Mouse (Mus musculus) CH12.LX (cell line): Measurements from ENCODE around the gene Brsk1. TPM values are rescaled to one million over a fixed set of nuclear protein-coding genes. Genes with fewer than 3 reads are reported as not detected.

Experiments
- DNase-seq: peaks from one replicate; pipeline ENCODE4 v3.0.0-alpha.2; 2013; ENCODE audit errors: extremely low read depth
- H3K27ac ChIP-seq: 2 replicates; pipeline ENCODE4 v1.5.1; 2012; ENCODE audit warnings: low read depth, mild to moderate bottlenecking, control low read depth, moderate library complexity; ENCODE audit not compliant: insufficient read depth
- H3K27me3 ChIP-seq: replicated peaks from 2 replicates; pipeline ENCODE3; 2012; ENCODE audit warnings: inconsistent platforms
- H3K36me3 ChIP-seq, 2 experiments: replicated peaks in 1 of 2; 2 replicates each; pipeline versions ENCODE3 to v1.6.1; 2012; ENCODE audit warnings: inconsistent platforms in 1 of 2, low read length in 1 of 2, mild to moderate bottlenecking in 1 of 2, mixed read lengths in 1 of 2, moderate library complexity in 1 of 2; ENCODE audit not compliant: control insufficient read depth in 1 of 2, insufficient read depth in 1 of 2
- H3K4me1 ChIP-seq, 2 experiments: 2 replicates each; pipeline ENCODE4 v1.6.1; 2012; ENCODE audit warnings: inconsistent platforms in 1 of 2, moderate library complexity in 1 of 2; ENCODE audit not compliant: insufficient read depth in 2 of 2, control insufficient read depth in 1 of 2
- H3K4me2 ChIP-seq: 2 replicates; pipeline ENCODE4 v1.6.1; 2012; ENCODE audit warnings: low read depth, mild to moderate bottlenecking, control low read depth; ENCODE audit not compliant: poor library complexity, insufficient read depth, severe bottlenecking
- H3K4me3 ChIP-seq, 3 experiments: fragments of 150-350 bp in 1 of 3; sonication (generic) in 1 of 3; replicated peaks in 1 of 3; 2 replicates each; pipeline versions ENCODE3 to v1.5.1; 2011 to 2012; ENCODE audit warnings: low read depth in 2 of 3, low read length in 2 of 3, mild to moderate bottlenecking in 2 of 3, moderate library complexity in 2 of 3, control low read depth in 1 of 3, improper control_type of control experiment in 1 of 3, inconsistent platforms in 1 of 3, mixed read lengths in 1 of 3; ENCODE audit not compliant: poor library complexity in 1 of 3
- H3K79me2 ChIP-seq: replicated peaks from 2 replicates; pipeline ENCODE4 v1.6.1; 2012; ENCODE audit warnings: mild to moderate bottlenecking, moderate library complexity; ENCODE audit not compliant: control insufficient read depth, poor library complexity, insufficient read depth, severe bottlenecking; ENCODE audit errors: extremely low read depth
- H3K9ac ChIP-seq: 2 replicates; pipeline ENCODE4 v1.6.1; 2012; ENCODE audit warnings: low read depth, mild to moderate bottlenecking, control low read depth, moderate library complexity; ENCODE audit not compliant: insufficient read depth
- H3K9me3 ChIP-seq: replicated peaks from 2 replicates; pipeline ENCODE3; 2012; ENCODE audit warnings: low read length, inconsistent platforms, mixed read lengths
- BHLHE40 ChIP-seq: IDR thresholded peaks from 2 replicates; pipeline ENCODE4 v1.6.1; 2011; ENCODE audit warnings: mild to moderate bottlenecking, low read depth, low read length, improper control_type of control experiment
- CHD1 ChIP-seq: IDR thresholded peaks from 2 replicates; pipeline ENCODE4 v1.6.1; 2012; ENCODE audit warnings: low read depth, low read length, improper control_type of control experiment, inconsistent platforms
- CHD2 ChIP-seq: IDR thresholded peaks from 2 replicates; pipeline ENCODE4 v1.6.1; 2011; ENCODE audit warnings: low read length, improper control_type of control experiment
- CTCF ChIP-seq, 2 experiments: IDR thresholded peaks in 1 of 2; conservative IDR thresholded peaks in 1 of 2; 2 replicates each; pipeline ENCODE4 v1.5.1; 2011 to 2012; ENCODE audit warnings: low read depth in 2 of 2, low read length in 2 of 2, improper control_type of control experiment in 1 of 2, inconsistent platforms in 1 of 2, mild to moderate bottlenecking in 1 of 2, moderate library complexity in 1 of 2
- ELF1 ChIP-seq: IDR thresholded peaks from 2 replicates; pipeline ENCODE4 v1.6.1; 2014; ENCODE audit warnings: low read depth, mild to moderate bottlenecking, inconsistent platforms, low read length, improper control_type of control experiment
- EP300 ChIP-seq: IDR thresholded peaks from 2 replicates; pipeline ENCODE4 v1.6.1; 2011; ENCODE audit warnings: low read length, improper control_type of control experiment
- ETS1 ChIP-seq: conservative IDR thresholded peaks from 2 replicates; pipeline ENCODE4 v1.6.1; 2012; ENCODE audit warnings: low read depth, mild to moderate bottlenecking, inconsistent platforms, low read length, improper control_type of control experiment, moderate library complexity
- HCFC1 ChIP-seq: IDR thresholded peaks from 2 replicates; pipeline ENCODE4 v1.6.1; 2012; ENCODE audit warnings: low read depth, mild to moderate bottlenecking, inconsistent platforms, low read length, improper control_type of control experiment
- KAT2A ChIP-seq: IDR thresholded peaks from 2 replicates; pipeline ENCODE4 v1.6.1; 2012; ENCODE audit warnings: low read length, improper control_type of control experiment, inconsistent platforms; ENCODE audit not compliant: insufficient replicate concordance
- MAZ ChIP-seq: IDR thresholded peaks from 2 replicates; pipeline ENCODE4 v1.6.1; 2012; ENCODE audit warnings: low read depth, mild to moderate bottlenecking, inconsistent platforms, low read length, improper control_type of control experiment, moderate library complexity
- MXI1 ChIP-seq: IDR thresholded peaks from 2 replicates; pipeline ENCODE4 v1.6.1; 2011; ENCODE audit warnings: mild to moderate bottlenecking, low read depth, low read length, improper control_type of control experiment
- NELFE ChIP-seq: IDR thresholded peaks from 2 replicates; pipeline ENCODE4 v1.6.1; 2011; ENCODE audit warnings: low read depth, low read length, improper control_type of control experiment
- RAD21 ChIP-seq: IDR thresholded peaks from 2 replicates; pipeline ENCODE4 v1.6.1; 2011; ENCODE audit warnings: low read depth, mild to moderate bottlenecking, low read length, improper control_type of control experiment, moderate library complexity
- RCOR1 ChIP-seq: conservative IDR thresholded peaks from 2 replicates; pipeline ENCODE4 v1.6.1; 2012; ENCODE audit warnings: low read depth, mild to moderate bottlenecking, inconsistent platforms, low read length, improper control_type of control experiment
- TBP ChIP-seq: conservative IDR thresholded peaks from 2 replicates; pipeline ENCODE4 v1.6.1; 2011; ENCODE audit warnings: low read depth, low read length, improper control_type of control experiment
- UBTF ChIP-seq: IDR thresholded peaks from 2 replicates; pipeline ENCODE4 v1.6.1; 2012; ENCODE audit warnings: low read depth, mild to moderate bottlenecking, inconsistent platforms, low read length, improper control_type of control experiment, moderate library complexity
- ZC3H11A ChIP-seq: IDR thresholded peaks from 2 replicates; pipeline ENCODE4 v1.6.1; 2012; ENCODE audit warnings: low read depth, mild to moderate bottlenecking, inconsistent platforms, low read length, improper control_type of control experiment
- ZMIZ1 ChIP-seq: IDR thresholded peaks from 2 replicates; pipeline ENCODE4 v1.6.1; 2012; ENCODE audit warnings: low read depth, mild to moderate bottlenecking, inconsistent platforms, low read length, improper control_type of control experiment
- ZNF384 ChIP-seq: IDR thresholded peaks from 2 replicates; pipeline ENCODE4 v1.6.1; 2012; ENCODE audit warnings: low read depth, low read length, improper control_type of control experiment, inconsistent platforms
- dilution Hi-C: fragments of 300-500 bp; cut with MboI; formaldehyde crosslinking; loops from 2 replicates; pipeline ENCODE4 v1.14.3; 2020; ENCODE audit warnings: low sequenced_read_pairs; ENCODE audit not compliant: extremely low pct_unique_long_range_greater_than_20kb, extremely low pct_ligation_motif_present
- in situ Hi-C: fragments of 300-500 bp; cut with MboI; formaldehyde crosslinking; loops from 3 replicates; pipeline ENCODE4 v1.14.3; 2019; ENCODE audit warnings: low sequenced_read_pairs, low pct_ligation_motif_present, low pct_unique_long_range_greater_than_20kb, mixed read lengths
- polyA plus RNA-seq: library from polyadenylated mRNA; unstranded; fragments of >175 nt; gene quantifications from 2 replicates; pipeline ENCODE4 v1.2.1, GENCODE M21; 2012; ENCODE audit warnings: low read depth; ENCODE audit not compliant: insufficient read length
- total RNA-seq, 2 experiments: library from RNA; depleted of rRNA; stranded (reverse); fragments of 300-350 nt in 1 of 2; fragments of >200 nt in 1 of 2; gene quantifications; 2 replicates each; pipeline ENCODE4 v1.2.3; 2012 to 2014

Gene Brsk1
- total and polyA plus RNA-seq, 3 experiments = 0.25 TPM; not detected in 2

DNA sequence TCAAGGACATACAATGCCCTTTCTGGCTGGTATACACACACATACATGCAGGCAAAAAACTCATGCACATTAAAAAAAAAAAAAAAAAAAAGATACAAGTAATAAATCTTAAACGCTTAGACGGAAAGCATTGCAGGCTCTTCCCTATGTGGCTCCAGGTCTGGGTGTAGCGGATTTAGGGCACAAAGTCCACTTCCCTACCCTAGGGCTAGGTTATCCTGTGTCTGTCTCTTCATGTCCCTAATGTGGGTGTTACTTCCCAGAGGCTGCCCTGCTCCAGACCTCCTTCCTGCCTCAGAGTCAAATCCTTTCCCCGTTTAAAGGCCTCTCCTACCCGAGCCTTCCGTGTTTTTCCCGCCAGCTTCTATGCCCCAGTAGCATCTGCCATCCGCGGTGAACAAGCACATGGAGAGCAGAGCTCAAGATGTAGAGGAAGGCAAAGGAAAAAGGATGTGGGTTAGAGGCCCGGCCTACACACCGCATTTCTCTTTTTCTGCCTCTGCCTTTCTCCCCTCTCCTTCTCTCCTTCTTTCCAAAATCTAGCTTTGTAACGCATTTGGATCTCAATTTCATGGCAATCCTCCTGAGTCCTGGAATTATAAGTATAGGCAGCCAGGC is 16.2 kb upstream of the Brsk1 start:
- Histone ChIP-seq H3K36me3 (peaks cover 66 to 86% of the 10 kb centered on the region in 2 experiments), H3K4me1 (no peaks in the 10 kb centered on the region), H3K9me3 (no peaks in the 10 kb centered on the region), H3K27ac (no peak overlapping the region), H3K27me3 (no peaks in the 10 kb centered on the region), H3K4me3 (no peak overlapping the region), H3K9ac (no peak overlapping the region), H3K4me2 (no peak overlapping the region), H3K79me2 (no peaks in the 10 kb centered on the region)
- DNase-seq = no peak
- in situ Hi-C loops = no loop called here
- TF ChIP-seq ZNF384 = no peak
- TF ChIP-seq TBP = no peak
- TF ChIP-seq NELFE = no peak
- no peak for TF ChIP-seq UBTF
- no peak for TF ChIP-seq CTCF (conservative IDR thresholded peaks at IDR 0.05 in 1 of 2, IDR thresholded peaks at IDR 0.05 in 1 of 2; ENCODE audit: low read depth in 2 of 2, low read length in 2 of 2)
- no peak for TF ChIP-seq MXI1
- TF ChIP-seq MAZ = no peak
- TF ChIP-seq ZC3H11A = no peak
- dilution Hi-C loops = no loop called here

- no peak overlapping the region for H3K4me3 ChIP-seq
- dilution Hi-C loops = no loop called here
- in situ Hi-C loops = no loop called here
- no peak overlapping the region for H3K4me2 ChIP-seq
- no peak for DNase-seq
- H3K79me2 ChIP-seq = no peaks in the 10 kb centered on the region
- TF ChIP-seq ZMIZ1 (no peak), ZNF384 (no peak), ETS1 (no peak), CHD1 (no peak), CHD2 (no peak), BHLHE40 (no peak), CTCF (conservative IDR thresholded peaks at IDR 0.05 in 1 of 2, IDR thresholded peaks at IDR 0.05 in 1 of 2; ENCODE audit: low read depth in 2 of 2, low read length in 2 of 2) (no peak), TBP (no peak), HCFC1 (no peak), ZC3H11A (no peak), ELF1 (no peak), RCOR1 (no peak), KAT2A (no peak), EP300 (no peak), RAD21 (no peak)
- no peaks in the 10 kb centered on the region for H3K27me3 ChIP-seq
- peaks cover 64 to 84% of the 10 kb centered on the region in 2 experiments for H3K36me3 ChIP-seq
- H3K27ac ChIP-seq = no peak overlapping the region
- no peaks in the 10 kb centered on the region for H3K9me3 ChIP-seq
- no peak overlapping the region for H3K9ac ChIP-seq
- H3K4me1 ChIP-seq = no peaks in the 10 kb centered on the region
Observed at GRCm38 (mm10) chr7:4675200-4675599, 15.2 kb upstream of the Brsk1 start.
